Mouse (Mus musculus): Measurements from ENCODE around the gene 4930432K21Rik. TPM values are rescaled to one million over a fixed set of nuclear protein-coding genes. Genes with fewer than 3 reads are reported as not detected.

4930432K21Rik gene
- total and polyA plus RNA-seq, 3 experiments = 0.09 TPM; not detected in 2

DNA sequence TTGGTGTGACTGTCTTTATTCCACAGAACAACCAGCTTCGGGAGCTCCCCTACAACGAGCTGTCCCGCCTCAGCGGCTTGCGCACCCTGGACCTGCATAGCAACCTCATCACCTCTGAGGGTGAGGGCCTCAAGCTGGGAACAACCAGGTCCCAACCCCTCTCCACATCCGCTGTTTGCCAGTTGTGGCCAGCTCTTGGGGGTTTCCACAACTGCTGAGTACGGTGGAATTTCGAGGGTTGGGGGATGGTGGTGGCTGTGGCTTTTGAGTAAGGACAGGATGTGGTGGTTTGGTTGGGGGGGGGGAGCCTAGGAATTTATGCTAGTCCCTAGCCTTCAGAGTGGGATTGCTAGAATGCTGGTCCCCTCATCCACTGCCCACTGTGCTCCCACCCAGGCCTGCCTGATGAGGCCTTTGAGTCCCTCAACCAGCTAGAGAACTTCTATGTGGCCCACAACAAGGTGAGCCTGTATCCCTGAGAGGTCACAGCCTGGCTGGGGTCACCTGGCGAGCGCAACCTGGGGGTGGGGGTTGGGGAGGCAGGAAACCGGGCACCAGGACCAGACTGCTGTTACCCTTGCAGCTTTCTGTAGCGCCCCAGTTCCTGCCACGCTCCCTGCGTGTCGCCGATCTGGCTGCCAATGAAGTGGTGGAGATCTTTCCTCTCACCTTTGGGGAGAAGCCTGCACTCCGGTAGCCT lies 20.5 kb upstream of the 4930432K21Rik start (continued):
- TF ChIP-seq PAX5 (IDR thresholded peaks at IDR 0.05; ENCODE audit: low read length) = no peak
- no peak; the same call in 1 of the 2 replicates for TF ChIP-seq MEF2A (IDR thresholded peaks at IDR 0.05; ENCODE audit: borderline replicate concordance, low read depth, low read length)
- no peak; the same call in 1 of the 2 replicates for TF ChIP-seq EP300 (IDR thresholded peaks at IDR 0.05; ENCODE audit: low read length)
- no peak for TF ChIP-seq MAX (IDR thresholded peaks at IDR 0.05; ENCODE audit: low read length)
- TF ChIP-seq BHLHE40 (IDR thresholded peaks at IDR 0.05; ENCODE audit: low read depth, low read length) = peak; percentile 22; the same call in 1 of the 2 replicates
- no peak for TF ChIP-seq CTCF (conservative IDR thresholded peaks at IDR 0.05 in 1 of 2, IDR thresholded peaks at IDR 0.05 in 1 of 2; ENCODE audit: low read depth in 2 of 2, low read length in 2 of 2)
- no peak for TF ChIP-seq CHD1 (IDR thresholded peaks at IDR 0.05; ENCODE audit: low read depth, low read length)
- peak; percentile 36 for TF ChIP-seq CHD2 (IDR thresholded peaks at IDR 0.05; ENCODE audit: low read length)
- no peak for TF ChIP-seq TBP (conservative IDR thresholded peaks at IDR 0.05; ENCODE audit: low read depth, low read length)

DNA sequence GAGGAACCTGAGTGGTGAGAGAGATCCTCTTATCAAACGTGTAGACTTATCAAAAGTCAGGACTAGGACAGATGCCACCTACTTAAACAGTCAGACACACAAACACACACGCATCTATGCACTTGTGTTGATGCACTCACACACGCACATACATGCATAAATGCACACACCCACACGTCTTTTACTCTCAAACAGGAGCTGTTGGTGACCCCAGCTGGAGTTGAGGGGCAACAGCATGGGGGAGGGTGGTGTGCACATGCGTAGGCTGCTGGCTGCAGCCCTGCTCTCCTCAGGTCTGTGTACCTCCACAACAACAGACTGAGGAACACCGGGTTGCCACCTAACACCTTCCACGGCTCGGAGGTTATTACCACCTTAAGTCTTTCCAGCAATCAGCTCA lies 19.5 kb upstream of the 4930432K21Rik start:
- H3K9ac ChIP-seq (ENCODE audit: insufficient read depth, low read depth) = no peak overlapping the region

GRCm38 (mm10) chr8:84130806-84131205 lies 17.0 kb upstream of the 4930432K21Rik start:
- peaks cover 36 to 69% of the 10 kb centered on the region in 2 experiments for H3K36me3 ChIP-seq (replicated peaks in 1 of 2; ENCODE audit: control insufficient read depth in 1 of 2, insufficient read depth in 1 of 2, low read length in 1 of 2)
- DNase-seq (ENCODE audit: extremely low read depth) = no peak
- H3K4me3 ChIP-seq (replicated peaks in 1 of 3; ENCODE audit: low read depth in 2 of 3, low read length in 2 of 3, poor library complexity in 1 of 3) = no peak overlapping the region
- peaks cover 24 to 44% of the 10 kb centered on the region in 2 experiments for H3K4me1 ChIP-seq (ENCODE audit: control insufficient read depth in 1 of 2, insufficient read depth in 2 of 2)
- H3K27me3 ChIP-seq (replicated peaks) = no peaks in the 10 kb centered on the region
- H3K27ac ChIP-seq (ENCODE audit: insufficient read depth, low read depth) = no peak overlapping the region
- dilution Hi-C loops (cut with MboI; ENCODE audit: extremely low pct_ligation_motif_present, extremely low pct_unique_long_range_greater_than_20kb, low sequenced_read_pairs) = no loop called here
- no peaks in the 10 kb centered on the region for H3K79me2 ChIP-seq (replicated peaks; ENCODE audit: control insufficient read depth, extremely low read depth, insufficient read depth, poor library complexity, severe bottlenecking)
- H3K4me2 ChIP-seq (ENCODE audit: insufficient read depth, low read depth, poor library complexity, severe bottlenecking) = no peak overlapping the region
- TF ChIP-seq E2F4 (IDR thresholded peaks at IDR 0.05; ENCODE audit: insufficient replicate concordance, low read depth, low read length) (no peak), ETS1 (conservative IDR thresholded peaks at IDR 0.05; ENCODE audit: low read depth, low read length) (no peak), GABPA (IDR thresholded peaks at IDR 0.05; ENCODE audit: insufficient replicate concordance, low read depth, low read length) (no peak), USF2 (conservative IDR thresholded peaks at IDR 0.05; ENCODE audit: low read depth, low read length) (no peak), PAX5 (IDR thresholded peaks at IDR 0.05; ENCODE audit: low read length) (no peak), POLR2AphosphoS2 (IDR thresholded peaks at IDR 0.05; ENCODE audit: low read depth, low read length) (no peak), POLR2A (IDR thresholded peaks at IDR 0.05; ENCODE audit: low read depth, low read length) (no peak), USF1 (IDR thresholded peaks at IDR 0.05; ENCODE audit: low read depth, low read length) (no peak), RAD21 (IDR thresholded peaks at IDR 0.05; ENCODE audit: low read depth, low read length) (no peak), TCF12 (IDR thresholded peaks at IDR 0.05; ENCODE audit: low read depth, low read length) (no peak), MXI1 (IDR thresholded peaks at IDR 0.05; ENCODE audit: low read depth, low read length) (no peak), ZMIZ1 (IDR thresholded peaks at IDR 0.05; ENCODE audit: low read depth, low read length) (no peak), MYC (IDR thresholded peaks at IDR 0.05; ENCODE audit: low read depth, low read length) (no peak), MAFK (IDR thresholded peaks at IDR 0.05; ENCODE audit: insufficient replicate concordance, low read length) (no peak), NRF1 (IDR thresholded peaks at IDR 0.05; ENCODE audit: low read depth, low read length) (no peak), CHD1 (IDR thresholded peaks at IDR 0.05; ENCODE audit: low read depth, low read length) (no peak)
- no peak overlapping the region for H3K9ac ChIP-seq (ENCODE audit: insufficient read depth, low read depth)
- in situ Hi-C loops (cut with MboI; ENCODE audit: low pct_ligation_motif_present, low pct_unique_long_range_greater_than_20kb, low sequenced_read_pairs) = no loop called here
- H3K9me3 ChIP-seq (replicated peaks; ENCODE audit: low read length) = no peaks in the 10 kb centered on the region

More for the DNA sequence above, 19.5 kb upstream of the 4930432K21Rik start:
- H3K4me3 ChIP-seq (replicated peaks in 1 of 3; ENCODE audit: low read depth in 2 of 3, low read length in 2 of 3, poor library complexity in 1 of 3) = no peak overlapping the region
- peaks cover 13 to 43% of the 10 kb centered on the region in 2 experiments for H3K36me3 ChIP-seq (replicated peaks in 1 of 2; ENCODE audit: control insufficient read depth in 1 of 2, insufficient read depth in 1 of 2, low read length in 1 of 2)
- no peak for TF ChIP-seq TBP (conservative IDR thresholded peaks at IDR 0.05; ENCODE audit: low read depth, low read length)
- peak; percentile 34 for TF ChIP-seq SMC3 (IDR thresholded peaks at IDR 0.05; ENCODE audit: low read depth, low read length)
- no peak for TF ChIP-seq KAT2A (IDR thresholded peaks at IDR 0.05; ENCODE audit: insufficient replicate concordance, low read length)
- TF ChIP-seq RAD21 (IDR thresholded peaks at IDR 0.05; ENCODE audit: low read depth, low read length) = peak; percentile 44
- no peak for TF ChIP-seq CHD2 (IDR thresholded peaks at IDR 0.05; ENCODE audit: low read length)
- TF ChIP-seq HCFC1 (IDR thresholded peaks at IDR 0.05; ENCODE audit: low read depth, low read length) = no peak
- no peak for TF ChIP-seq IRF4 (IDR thresholded peaks at IDR 0.05; ENCODE audit: low read depth, low read length)
- no peak for TF ChIP-seq JUND (conservative IDR thresholded peaks at IDR 0.05; ENCODE audit: low read depth, low read length)
- TF ChIP-seq ETS1 (conservative IDR thresholded peaks at IDR 0.05; ENCODE audit: low read depth, low read length) = no peak
- TF ChIP-seq CTCF (conservative IDR thresholded peaks at IDR 0.05 in 1 of 2, IDR thresholded peaks at IDR 0.05 in 1 of 2; ENCODE audit: low read depth in 2 of 2, low read length in 2 of 2) = peak in 1 of 2 experiments; percentile 44; a peak in 2 of 4 replicates
- peaks cover 27 to 51% of the 10 kb centered on the region in 2 experiments for H3K4me1 ChIP-seq (ENCODE audit: control insufficient read depth in 1 of 2, insufficient read depth in 2 of 2)
- dilution Hi-C loops (cut with MboI; ENCODE audit: extremely low pct_ligation_motif_present, extremely low pct_unique_long_range_greater_than_20kb, low sequenced_read_pairs) (no loop called here), in situ Hi-C loops (cut with MboI; ENCODE audit: low pct_ligation_motif_present, low pct_unique_long_range_greater_than_20kb, low sequenced_read_pairs) (no loop called here)
- H3K27me3 ChIP-seq (replicated peaks) = no peaks in the 10 kb centered on the region
- H3K9me3 ChIP-seq (replicated peaks; ENCODE audit: low read length) = no peaks in the 10 kb centered on the region
- no peak overlapping the region for H3K27ac ChIP-seq (ENCODE audit: insufficient read depth, low read depth)
- H3K4me2 ChIP-seq (ENCODE audit: insufficient read depth, low read depth, poor library complexity, severe bottlenecking) = no peak overlapping the region
- no peak for DNase-seq (ENCODE audit: extremely low read depth)
- H3K79me2 ChIP-seq (replicated peaks; ENCODE audit: control insufficient read depth, extremely low read depth, insufficient read depth, poor library complexity, severe bottlenecking) = no peaks in the 10 kb centered on the region
